Mouse (Mus musculus) frontal cortex, postnatal 14 days (tissue): ENCODE results near the gene Ascl1.

ENCODE experiments used
- DNase-seq, 2 experiments: peaks; one replicate each; pipeline ENCODE4 v3.0.0; 2022; ENCODE audit warnings: low spot score in 2 of 2

Ascl1 gene

GRCm38 (mm10) chr10:87493576-87493975 is at the start of gene Ascl1:
TSS of gene Ascl1 (minus strand) at chr10:87493660.
- DNase-seq = no peak

GRCm38 (mm10) chr10:87534172-87534571 is 40.7 kb upstream of the Ascl1 start:
- DNase-seq = no peak

- no peak for DNase-seq
Measured at GRCm38 (mm10) chr10:87521646-87522045, 28.2 kb upstream of the Ascl1 start, which contains the start of gene Pah. TSS of gene Pah (plus strand) at chr10:87521795.

GRCm38 (mm10) chr10:87520401-87521116 is 27.1 kb upstream of the Ascl1 start:
- DNase-seq = no peak

- DNase-seq = no peak
Measured at GRCm38 (mm10) chr10:87518585-87518984, 25.1 kb upstream of the Ascl1 start.

- no peak for DNase-seq
Measured at GRCm38 (mm10) chr10:87513052-87513451, 19.6 kb upstream of the Ascl1 start.

- DNase-seq = no peak
Measured at GRCm38 (mm10) chr10:87508581-87508980, 15.1 kb upstream of the Ascl1 start.

GRCm38 (mm10) chr10:87503946-87504345 is 10.5 kb upstream of the Ascl1 start:
- DNase-seq = peak in 1 of 2 experiments; percentile 58

GRCm38 (mm10) chr10:87502283-87502682 is 8.8 kb upstream of the Ascl1 start:
- DNase-seq = peak in 1 of 2 experiments; percentile 17

- DNase-seq = no peak
Measured at GRCm38 (mm10) chr10:87501659-87502042, 8.2 kb upstream of the Ascl1 start.

GRCm38 (mm10) chr10:87500926-87501658 is 7.6 kb upstream of the Ascl1 start:
- DNase-seq = no peak

GRCm38 (mm10) chr10:87497056-87497455 is 3.6 kb upstream of the Ascl1 start:
- no peak for DNase-seq

- DNase-seq = peak in 1 of 2 experiments; percentile 31
Measured at GRCm38 (mm10) chr10:87494596-87494995, 1.1 kb upstream of the Ascl1 start.

GRCm38 (mm10) chr10:87494176-87494575 is 716 bp upstream of the Ascl1 start:
- DNase-seq = no peak

- peak; percentile 37 to 57 for DNase-seq
Measured at GRCm38 (mm10) chr10:87492661-87493551, 554 bp downstream of the Ascl1 start.

GRCm38 (mm10) chr10:87492332-87492660 is 1.2 kb downstream of the Ascl1 start:
- peak in 1 of 2 experiments; percentile 13 for DNase-seq

- DNase-seq = no peak
Measured at GRCm38 (mm10) chr10:87491485-87492040, 1.9 kb downstream of the Ascl1 start.

- DNase-seq = no peak
Measured at GRCm38 (mm10) chr10:87490328-87490727, 3.1 kb downstream of the Ascl1 start.

GRCm38 (mm10) chr10:87489246-87490009 is 4.0 kb downstream of the Ascl1 start:
- DNase-seq = peak; percentile 30 to 55

- peak; percentile 38 to 45 for DNase-seq
Measured at GRCm38 (mm10) chr10:87488429-87489145, 4.9 kb downstream of the Ascl1 start.
